ENCODE assay signal across 19 mouse cellular contexts in genomic region chr19:56687026-56687635, GRCm38 (mm10). TPM values are rescaled to one million over a fixed set of nuclear protein-coding genes. Genes with fewer than 3 reads are reported as not detected.
DNase-seq lines count a peak whose midpoint lies in the region; ATAC-seq lines count a peak whose summit lies in the region.
"Had no signal": no experiment of that assay in that cellular context is flagged by ENCODE, and none has a peak within 500 bp of the region (broad histone marks: within the 10 kb centered on the region; RNA-seq: fewer than 3 reads in every experiment).

No protein-coding gene starts in this region.

- no peak overlapping the region for H3K4me3 ChIP-seq in heart, embryonic 10.5 days
- H3K4me3 ChIP-seq in forebrain, embryonic 11.5 days (ENCODE audit: low read depth, low read length): no peak overlapping the region
- H3K4me3 ChIP-seq: embryonic facial prominence, embryonic 13.5 days; gastrocnemius, adult 2 months; heart, embryonic 13.5 days; hindbrain, embryonic 12.5 days had no signal

- H3K4me2 ChIP-seq in forebrain, embryonic 11.5 days (ENCODE audit: low read depth, low read length, severe bottlenecking): no peak overlapping the region
- H3K4me2 ChIP-seq: embryonic facial prominence, embryonic 13.5 days; heart, embryonic 13.5 days; hindbrain, embryonic 12.5 days had no signal

- H3K9me3 ChIP-seq in heart, embryonic 10.5 days: no peaks in the 10 kb centered on the region
- H3K9me3 ChIP-seq in forebrain, embryonic 11.5 days (ENCODE audit: control insufficient read depth, low read length): no peaks in the 10 kb centered on the region
- H3K9me3 ChIP-seq: embryonic facial prominence, embryonic 13.5 days; heart, embryonic 13.5 days; hindbrain, embryonic 12.5 days had no signal

- no peaks in the 10 kb centered on the region for H3K36me3 ChIP-seq in heart, embryonic 10.5 days
- H3K36me3 ChIP-seq in forebrain, embryonic 11.5 days (ENCODE audit: control insufficient read depth, insufficient read depth, low read length): no peaks in the 10 kb centered on the region
- H3K36me3 ChIP-seq: embryonic facial prominence, embryonic 13.5 days; heart, embryonic 13.5 days; hindbrain, embryonic 12.5 days had no signal

- H3K4me1 ChIP-seq in heart, embryonic 10.5 days: peaks cover 32% of the 10 kb centered on the region
- H3K4me1 ChIP-seq in forebrain, embryonic 11.5 days (replicated peaks; ENCODE audit: control insufficient read depth, insufficient read depth, low read length): no peaks in the 10 kb centered on the region
- H3K4me1 ChIP-seq: hindbrain, embryonic 12.5 days had no signal

- H3K27me3 ChIP-seq in heart, embryonic 10.5 days (ENCODE audit: insufficient read depth, poor library complexity, severe bottlenecking): peaks cover 8% of the 10 kb centered on the region; the same call in 1 of the 2 replicates
- H3K27me3 ChIP-seq in forebrain, embryonic 11.5 days (ENCODE audit: control insufficient read depth, insufficient read depth, low read length): no peaks in the 10 kb centered on the region
- H3K27me3 ChIP-seq: embryonic facial prominence, embryonic 13.5 days; heart, embryonic 13.5 days; hindbrain, embryonic 12.5 days had no signal

- DNase-seq in heart, embryonic 10.5 days (ENCODE audit: low spot score): no peak
- DNase-seq in heart, postnatal 25 days (ENCODE audit: low spot score): no peak
- DNase-seq in induced T-regulatory cell, adult 2 months (ENCODE audit: low read depth): peak; percentile 10
- peak; percentile 74 for DNase-seq in thymus, postnatal 0 days (ENCODE audit: low spot score)
- peak; percentile 40 to 57 for DNase-seq in thymus, postnatal 36 days
- no peak for DNase-seq in forebrain, embryonic 11.5 days (ENCODE audit: low spot score)
- no peak for DNase-seq in lung, postnatal 4 days
- no peak for DNase-seq in kidney, adult 18-20 months
- DNase-seq: adrenal gland, postnatal 10 days; cerebellum, adult 2 months; gastrocnemius, adult 2 months; gastrocnemius, postnatal 25 days; heart, postnatal 4 days had no signal

- H3K27ac ChIP-seq in heart, embryonic 10.5 days: peak overlapping the region; percentile 12; the same call in 1 of the 2 replicates
- no peak overlapping the region for H3K27ac ChIP-seq in forebrain, embryonic 11.5 days (ENCODE audit: low read depth, low read length)
- H3K27ac ChIP-seq: embryonic facial prominence, embryonic 13.5 days; gastrocnemius, adult 2 months; heart, embryonic 13.5 days; hindbrain, embryonic 12.5 days had no signal

- no peak overlapping the region for H3K9ac ChIP-seq in forebrain, embryonic 11.5 days (ENCODE audit: low read length)
- H3K9ac ChIP-seq: embryonic facial prominence, embryonic 13.5 days; heart, embryonic 13.5 days; hindbrain, embryonic 12.5 days had no signal

- 77% methylated on average over 8 of the region's 8 CpGs for WGBS in heart, embryonic 10.5 days
- 81% methylated on average over 8 of the region's 8 CpGs for WGBS in forebrain, embryonic 11.5 days

- intact Hi-C loops in heart, postnatal 25 days (cut with DNase I): no loop called here

- ATAC-seq in forebrain, embryonic 11.5 days (replicated peaks; ENCODE audit: low FRiP score): no peak
- ATAC-seq: forebrain, embryonic 14.5 days had no signal

RNA-seq across cellular contexts. Expression of gene Adrb1, which starts 34.9 kb away (rescaled TPM):
- polyA plus RNA-seq in heart, embryonic 10.5 days (2016; fragmentation: Nextera tagmentation; extraction: Ambion mirVana): 0.65 and 1.3 TPM in 2 replicates
- 10 to 100 TPM; 24.3 to 30.9 TPM for total RNA-seq in heart, postnatal 25 days (2021)
- 0.68 and 1.1 TPM in 2 replicates for polyA plus RNA-seq in thymus, postnatal 0 days (2015; fragmentation: Nextera tagmentation; extraction: Ambion mirVana)
- polyA plus RNA-seq in forebrain, embryonic 11.5 days (2014; fragmentation: Nextera tagmentation; extraction: Ambion mirVana): 0.17 and 0.23 TPM in 2 replicates
- total RNA-seq: granulocyte monocyte progenitor cell, adult 5-6 weeks; MEL had no signal

Comparison
In these comparisons a context has a peak if more than half of its experiments do, and no peak if none do; other contexts are left out.
1. DNase-seq: peak in induced T-regulatory cell, adult 2 months (single experiment), thymus, postnatal 0 days (single experiment) and thymus, postnatal 36 days (2 of 2); none in heart, embryonic 10.5 days (single experiment), heart, postnatal 25 days (single experiment), forebrain, embryonic 11.5 days (single experiment), lung, postnatal 4 days (0 of 2) and kidney, adult 18-20 months (single experiment).